ENCODE assay signal across 8 mouse cellular contexts in the genomic region with DNA sequence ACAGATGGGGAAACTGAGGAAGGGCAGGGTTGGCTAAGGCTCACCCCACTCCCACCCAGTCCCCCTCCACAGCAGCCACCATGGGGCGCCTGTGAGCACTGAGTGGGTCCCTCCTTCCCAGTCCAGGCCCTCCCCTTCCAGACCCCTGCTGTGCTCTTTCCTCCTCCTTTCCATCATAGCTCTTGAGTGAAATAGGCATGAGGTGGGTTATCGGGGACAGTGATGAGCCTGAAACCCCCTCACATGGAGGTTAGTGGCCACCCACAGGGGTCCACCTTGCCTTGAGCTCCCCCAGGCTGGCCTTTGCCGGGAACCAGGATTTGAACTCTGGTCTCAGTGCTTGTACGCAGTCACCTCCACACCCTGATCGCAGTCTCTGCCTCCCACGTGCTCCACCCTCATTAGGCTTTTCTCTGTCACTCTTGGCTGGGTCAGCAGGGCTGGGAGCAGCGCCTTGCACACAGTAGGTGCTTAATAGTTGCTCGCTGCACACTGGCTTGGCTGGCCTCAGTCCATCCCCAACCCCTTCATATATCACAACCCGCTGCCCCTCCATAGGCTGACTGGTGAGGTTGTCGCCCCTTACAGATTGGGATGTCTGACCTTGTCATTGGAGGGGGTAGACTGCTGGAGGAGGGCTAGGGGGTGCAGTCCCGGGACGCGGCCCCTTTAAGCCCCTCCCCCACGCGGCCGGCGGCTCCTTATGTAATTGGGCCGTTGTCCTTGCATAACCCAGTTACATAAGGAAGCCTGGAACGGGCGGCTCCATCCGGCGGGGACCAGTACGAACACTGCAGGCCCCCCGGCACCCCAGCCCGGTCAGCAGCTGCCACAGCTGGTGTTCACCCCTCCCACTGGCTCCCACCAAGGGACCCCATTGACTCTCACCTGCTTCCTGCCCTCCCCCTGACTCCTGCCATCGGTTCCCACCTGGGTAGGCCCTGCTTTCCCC. TPM values are rescaled to one million over a fixed set of nuclear protein-coding genes. Genes with fewer than 3 reads are reported as not detected.
A peak's percentile ranks its signal among the peaks of the same experiment; 100 is the strongest.
DNase-seq lines count a peak whose midpoint lies in the region; ATAC-seq lines count a peak whose summit lies in the region.

No protein-coding gene starts in this region.

- H3K36me3 ChIP-seq in embryonic facial prominence, embryonic 11.5 days (replicated peaks; ENCODE audit: control insufficient read depth, insufficient read depth, low read depth, low read length): no peaks in the 10 kb centered on the region; the same call in 1 of the 2 replicates
- no peaks in the 10 kb centered on the region for H3K36me3 ChIP-seq in heart, embryonic 11.5 days (ENCODE audit: control insufficient read depth, insufficient read depth, low read length)
- peaks cover 2% of the 10 kb centered on the region; the same call in 1 of the 2 replicates for H3K36me3 ChIP-seq in kidney, embryonic 14.5 days (ENCODE audit: control insufficient read depth, insufficient read depth, low read length)
- no peaks in the 10 kb centered on the region for H3K36me3 ChIP-seq in liver, embryonic 12.5 days
- H3K36me3 ChIP-seq in neural tube, embryonic 12.5 days: no peaks in the 10 kb centered on the region; the same call in 1 of the 2 replicates

- H3K4me3 ChIP-seq in embryonic facial prominence, embryonic 11.5 days (ENCODE audit: low read depth, low read length): no peak overlapping the region
- H3K4me3 ChIP-seq in heart, embryonic 11.5 days (ENCODE audit: low read depth, low read length): 0 out of 2 replicates have a peak overlapping the region, but pooled peaks have one; percentile 3
- peak overlapping the region; percentile 14; the same call in 1 of the 2 replicates for H3K4me3 ChIP-seq in kidney, embryonic 14.5 days (ENCODE audit: low read length)
- no peak overlapping the region for H3K4me3 ChIP-seq in liver, embryonic 12.5 days
- no peak overlapping the region for H3K4me3 ChIP-seq in neural tube, embryonic 12.5 days

- WGBS in embryonic facial prominence, embryonic 11.5 days: 26% methylated on average over 26 of the region's 26 CpGs
- WGBS in heart, embryonic 11.5 days (ENCODE audit: insufficient replicate concordance): 29% methylated on average over 26 of the region's 26 CpGs
- 28% methylated on average over 26 of the region's 26 CpGs for WGBS in kidney, embryonic 14.5 days
- 25% methylated on average over 26 of the region's 26 CpGs for WGBS in liver, embryonic 12.5 days (ENCODE audit: insufficient replicate concordance)
- WGBS in neural tube, embryonic 12.5 days: 28% methylated on average over 26 of the region's 26 CpGs

- H3K4me2 ChIP-seq in embryonic facial prominence, embryonic 11.5 days (ENCODE audit: low read depth, low read length): 0 out of 2 replicates have a peak overlapping the region, but pooled peaks have one; percentile 19
- peak overlapping the region; percentile 29; the same call in 1 of the 2 replicates for H3K4me2 ChIP-seq in heart, embryonic 11.5 days
- peak overlapping the region; percentile 36 for H3K4me2 ChIP-seq in kidney, embryonic 14.5 days (replicated peaks; ENCODE audit: low read depth, low read length)
- peak overlapping the region; percentile 40 for H3K4me2 ChIP-seq in liver, embryonic 12.5 days
- H3K4me2 ChIP-seq in neural tube, embryonic 12.5 days (replicated peaks): peak overlapping the region; percentile 51

- no peaks in the 10 kb centered on the region for H3K27me3 ChIP-seq in embryonic facial prominence, embryonic 11.5 days (ENCODE audit: control insufficient read depth, insufficient read depth, low read length)
- peaks cover 3% of the 10 kb centered on the region; the same call in 1 of the 2 replicates for H3K27me3 ChIP-seq in heart, embryonic 11.5 days (ENCODE audit: control insufficient read depth, insufficient read depth, low read length)
- H3K27me3 ChIP-seq in kidney, embryonic 14.5 days (ENCODE audit: control insufficient read depth, insufficient read depth, low read length): no peaks in the 10 kb centered on the region
- H3K27me3 ChIP-seq in liver, embryonic 12.5 days (replicated peaks): peaks cover 29% of the 10 kb centered on the region
- H3K27me3 ChIP-seq in neural tube, embryonic 12.5 days (replicated peaks): peaks cover 3% of the 10 kb centered on the region; the same call in 1 of the 2 replicates

- peaks cover 11% of the 10 kb centered on the region for H3K4me1 ChIP-seq in embryonic facial prominence, embryonic 11.5 days (ENCODE audit: control insufficient read depth, insufficient read depth, low read length)
- peaks cover 97% of the 10 kb centered on the region for H3K4me1 ChIP-seq in heart, embryonic 11.5 days (ENCODE audit: control insufficient read depth, insufficient read depth, low read length)
- peaks cover 89% of the 10 kb centered on the region for H3K4me1 ChIP-seq in kidney, embryonic 14.5 days (ENCODE audit: control insufficient read depth, insufficient read depth, low read length)
- H3K4me1 ChIP-seq in liver, embryonic 12.5 days: peaks cover 91% of the 10 kb centered on the region
- H3K4me1 ChIP-seq in neural tube, embryonic 12.5 days: peaks cover 83% of the 10 kb centered on the region

- peak overlapping the region; percentile 30 for H3K9ac ChIP-seq in embryonic facial prominence, embryonic 11.5 days (replicated peaks; ENCODE audit: low read length)
- H3K9ac ChIP-seq in heart, embryonic 11.5 days (ENCODE audit: low read depth, low read length): peak overlapping the region; percentile 4; the same call in 1 of the 2 replicates
- H3K9ac ChIP-seq in kidney, embryonic 14.5 days (ENCODE audit: low read depth, low read length): peak overlapping the region; percentile 45
- H3K9ac ChIP-seq in liver, embryonic 12.5 days: no peak overlapping the region
- H3K9ac ChIP-seq in neural tube, embryonic 12.5 days: no peak overlapping the region

- no peaks in the 10 kb centered on the region for H3K9me3 ChIP-seq in embryonic facial prominence, embryonic 11.5 days (replicated peaks; ENCODE audit: control insufficient read depth, low read length)
- H3K9me3 ChIP-seq in heart, embryonic 11.5 days (replicated peaks; ENCODE audit: control insufficient read depth, low read length): no peaks in the 10 kb centered on the region
- H3K9me3 ChIP-seq in kidney, embryonic 14.5 days (ENCODE audit: control insufficient read depth, low read length): no peaks in the 10 kb centered on the region
- no peaks in the 10 kb centered on the region for H3K9me3 ChIP-seq in liver, embryonic 12.5 days (replicated peaks)
- H3K9me3 ChIP-seq in neural tube, embryonic 12.5 days: no peaks in the 10 kb centered on the region

- H3K27ac ChIP-seq in embryonic facial prominence, embryonic 11.5 days (replicated peaks; ENCODE audit: low read depth, low read length): peak overlapping the region; percentile 25; the same call in 1 of the 2 replicates
- peak overlapping the region; percentile 10 for H3K27ac ChIP-seq in heart, embryonic 11.5 days (ENCODE audit: low read depth, low read length)
- H3K27ac ChIP-seq in kidney, embryonic 14.5 days (ENCODE audit: low read depth, low read length): peak overlapping the region; percentile 42; the same call in 1 of the 2 replicates
- peak overlapping the region; percentile 36 for H3K27ac ChIP-seq in liver, embryonic 12.5 days
- H3K27ac ChIP-seq in neural tube, embryonic 12.5 days: no peak overlapping the region

- DNase-seq in layer of hippocampus, adult 11-12 months (ENCODE audit: low spot score): peak; percentile 88
- DNase-seq in layer of hippocampus, adult 9-10 months (ENCODE audit: low spot score): no peak
- peak; percentile 76 for DNase-seq in embryonic facial prominence, embryonic 11.5 days (ENCODE audit: low spot score)
- DNase-seq in urinary bladder, postnatal 10 days (ENCODE audit: low spot score): peak; percentile 80

- no peak for ATAC-seq in embryonic facial prominence, embryonic 11.5 days (replicated peaks; ENCODE audit: insufficient number of reproducible peaks, low FRiP score, low TSS enrichment, low read depth)
- no peak for ATAC-seq in heart, embryonic 11.5 days (replicated peaks; ENCODE audit: insufficient number of reproducible peaks, low FRiP score, low TSS enrichment)
- 0 out of 2 replicates have a peak, but pooled peaks have one; percentile 1 for ATAC-seq in kidney, embryonic 14.5 days (ENCODE audit: low FRiP score, low TSS enrichment)
- 0 out of 2 replicates have a peak, but pooled peaks have one; percentile 13 for ATAC-seq in liver, embryonic 12.5 days
- ATAC-seq in neural tube, embryonic 12.5 days (ENCODE audit: low FRiP score, low read depth): 0 out of 2 replicates have a peak, but pooled peaks have one; percentile 4

RNA-seq across cellular contexts. Expression of gene Smim24, which starts 20.7 kb away (rescaled TPM):
- 3.4 and 4.1 TPM in 2 replicates for polyA plus RNA-seq in embryonic facial prominence, embryonic 11.5 days (2014; fragmentation: Nextera tagmentation; extraction: Ambion mirVana)
- polyA plus RNA-seq in heart, embryonic 11.5 days (2014; fragmentation: Nextera tagmentation; extraction: Ambion mirVana): 4.2 and 5.8 TPM in 2 replicates
- 14.9 and 16.4 TPM in 2 replicates for polyA plus RNA-seq in kidney, embryonic 14.5 days (2014; fragmentation: Nextera tagmentation; extraction: Ambion mirVana)
- polyA plus RNA-seq in liver, embryonic 12.5 days (2016; fragmentation: Nextera tagmentation; extraction: Ambion mirVana): 1.8 TPM in 2 replicates
- polyA plus RNA-seq in neural tube, embryonic 12.5 days (2016; fragmentation: Nextera tagmentation; extraction: Ambion mirVana): 2.1 and 2.7 TPM in 2 replicates

RNA-seq across cellular contexts. Expression of gene Gm48552, which starts 24.8 kb away (rescaled TPM):
- 0.63 TPM in 1 of 2 replicates, not detected in the other for polyA plus RNA-seq in embryonic facial prominence, embryonic 11.5 days (2014; fragmentation: Nextera tagmentation; extraction: Ambion mirVana)
- 0.55 and 1.2 TPM in 2 replicates for polyA plus RNA-seq in heart, embryonic 11.5 days (2014; fragmentation: Nextera tagmentation; extraction: Ambion mirVana)
- 0.61 and 1.5 TPM in 2 replicates for polyA plus RNA-seq in kidney, embryonic 14.5 days (2014; fragmentation: Nextera tagmentation; extraction: Ambion mirVana)
- 0.71 and 0.98 TPM in 2 replicates for polyA plus RNA-seq in liver, embryonic 12.5 days (2016; fragmentation: Nextera tagmentation; extraction: Ambion mirVana)
- 2.3 and 2.5 TPM in 2 replicates for polyA plus RNA-seq in neural tube, embryonic 12.5 days (2016; fragmentation: Nextera tagmentation; extraction: Ambion mirVana)

RNA-seq across cellular contexts. Expression of gene Gm48551, which starts 29.3 kb away (rescaled TPM):
- 2.5 and 4.1 TPM in 2 replicates for polyA plus RNA-seq in embryonic facial prominence, embryonic 11.5 days (2014; fragmentation: Nextera tagmentation; extraction: Ambion mirVana)
- polyA plus RNA-seq in heart, embryonic 11.5 days (2014; fragmentation: Nextera tagmentation; extraction: Ambion mirVana): 1.4 and 2.9 TPM in 2 replicates
- 3.5 and 3.8 TPM in 2 replicates for polyA plus RNA-seq in kidney, embryonic 14.5 days (2014; fragmentation: Nextera tagmentation; extraction: Ambion mirVana)
- polyA plus RNA-seq in liver, embryonic 12.5 days (2016; fragmentation: Nextera tagmentation; extraction: Ambion mirVana): 0.68 and 1.2 TPM in 2 replicates
- 5.0 and 5.3 TPM in 2 replicates for polyA plus RNA-seq in neural tube, embryonic 12.5 days (2016; fragmentation: Nextera tagmentation; extraction: Ambion mirVana)

RNA-seq across cellular contexts. Expression of gene Dohh, which starts 29.4 kb away (rescaled TPM):
- polyA plus RNA-seq in embryonic facial prominence, embryonic 11.5 days (2014; fragmentation: Nextera tagmentation; extraction: Ambion mirVana): 45.0 and 52.5 TPM in 2 replicates
- 47.5 and 61.4 TPM in 2 replicates for polyA plus RNA-seq in heart, embryonic 11.5 days (2014; fragmentation: Nextera tagmentation; extraction: Ambion mirVana)
- polyA plus RNA-seq in kidney, embryonic 14.5 days (2014; fragmentation: Nextera tagmentation; extraction: Ambion mirVana): 59.2 and 73.9 TPM in 2 replicates
- 70.0 and 74.5 TPM in 2 replicates for polyA plus RNA-seq in liver, embryonic 12.5 days (2016; fragmentation: Nextera tagmentation; extraction: Ambion mirVana)
- 75.6 and 77.9 TPM in 2 replicates for polyA plus RNA-seq in neural tube, embryonic 12.5 days (2016; fragmentation: Nextera tagmentation; extraction: Ambion mirVana)

RNA-seq across cellular contexts. Expression of gene Fzr1, which starts 35.3 kb away (rescaled TPM):
- polyA plus RNA-seq in embryonic facial prominence, embryonic 11.5 days (2014; fragmentation: Nextera tagmentation; extraction: Ambion mirVana): 92.1 and 95.0 TPM in 2 replicates
- 66.1 and 70.0 TPM in 2 replicates for polyA plus RNA-seq in heart, embryonic 11.5 days (2014; fragmentation: Nextera tagmentation; extraction: Ambion mirVana)
- polyA plus RNA-seq in kidney, embryonic 14.5 days (2014; fragmentation: Nextera tagmentation; extraction: Ambion mirVana): 101 and 108 TPM in 2 replicates
- 93.8 and 100 TPM in 2 replicates for polyA plus RNA-seq in liver, embryonic 12.5 days (2016; fragmentation: Nextera tagmentation; extraction: Ambion mirVana)
- polyA plus RNA-seq in neural tube, embryonic 12.5 days (2016; fragmentation: Nextera tagmentation; extraction: Ambion mirVana): 136 and 138 TPM in 2 replicates

Comparison
In these comparisons a context has a peak if more than half of its experiments do, and no peak if none do; other contexts are left out.
1. ATAC-seq: peak in kidney, embryonic 14.5 days (single experiment), liver, embryonic 12.5 days (single experiment) and neural tube, embryonic 12.5 days (single experiment); none in embryonic facial prominence, embryonic 11.5 days (single experiment) and heart, embryonic 11.5 days (single experiment).
2. H3K4me3 ChIP-seq: peak in heart, embryonic 11.5 days (single experiment) and kidney, embryonic 14.5 days (single experiment); none in embryonic facial prominence, embryonic 11.5 days (single experiment), liver, embryonic 12.5 days (single experiment) and neural tube, embryonic 12.5 days (single experiment).
3. H3K9ac ChIP-seq: peak in embryonic facial prominence, embryonic 11.5 days (single experiment), heart, embryonic 11.5 days (single experiment) and kidney, embryonic 14.5 days (single experiment); none in liver, embryonic 12.5 days (single experiment) and neural tube, embryonic 12.5 days (single experiment).
4. Peak in every context shown above with its lines, with median percentiles within 50 percentile points of each other: H3K4me2 ChIP-seq.